Comparison of ENCODE assay signal across 16 mouse cellular contexts in the genomic region with DNA sequence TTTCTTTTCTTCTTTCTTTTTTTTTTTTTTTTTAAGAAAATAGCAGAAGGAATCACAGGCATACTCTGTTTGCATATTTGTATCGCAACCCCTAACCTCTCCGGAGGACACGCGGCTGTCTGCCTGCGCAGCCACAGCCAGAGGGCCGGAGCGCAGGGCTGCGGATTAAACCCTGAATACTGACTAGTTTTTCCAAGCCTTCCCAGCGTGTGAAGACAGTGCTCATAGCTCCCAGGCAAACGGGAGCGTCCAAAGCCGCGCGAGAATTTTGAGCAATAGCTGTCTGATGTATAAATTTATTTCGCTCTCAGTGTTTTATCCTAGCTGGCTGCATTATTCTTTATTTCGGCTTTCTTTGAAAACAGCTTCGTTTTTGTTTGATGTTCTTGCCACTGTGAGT. TPM values are rescaled to one million over a fixed set of nuclear protein-coding genes. Genes with fewer than 3 reads are reported as not detected.
A peak's percentile ranks its signal among the peaks of the same experiment; 100 is the strongest.
DNase-seq lines count a peak whose midpoint lies in the region; ATAC-seq lines count a peak whose summit lies in the region.
"Had no signal": no experiment of that assay in that cellular context is flagged by ENCODE, and none has a peak within 500 bp of the region (broad histone marks: within the 10 kb centered on the region; RNA-seq: fewer than 3 reads in every experiment).

No protein-coding gene starts in this region.

- peak; percentile 19 for DNase-seq in hindbrain, embryonic 11.5 days (ENCODE audit: low spot score)
- peak; percentile 21 for DNase-seq in neural tube, embryonic 11.5 days (ENCODE audit: low spot score)
- DNase-seq in neural tube, embryonic 10.5 days (ENCODE audit: extremely low spot score, low spot score) = no peak
- peak; percentile 91 for DNase-seq in midbrain, embryonic 11.5 days (ENCODE audit: low spot score, missing footprints)
- DNase-seq in gastrocnemius, postnatal 14 days = no peak
- DNase-seq in c-Kit-positive CD71-positive TER-119-positive erythroid progenitor cells, embryonic 14.5 days (ENCODE audit: low spot score) = no peak
- DNase-seq: cerebellum, adult 2 months; liver, postnatal 0 days; lung, postnatal 4 days; thymus, postnatal 36 days had no signal

- ATAC-seq in hindbrain, embryonic 11.5 days (ENCODE audit: low FRiP score) = no peak
- no peak for ATAC-seq in hindbrain, embryonic 16.5 days
- ATAC-seq in neural tube, embryonic 11.5 days (ENCODE audit: insufficient read depth, low FRiP score, low TSS enrichment) = no peak
- peak; percentile 68 for ATAC-seq in midbrain, embryonic 11.5 days (ENCODE audit: low FRiP score)
- ATAC-seq in CD4-positive, CD25-positive, alpha-beta regulatory T cell, adult 4 months = no peak
- ATAC-seq: liver, postnatal 0 days; Patski had no signal

- no peaks in the 10 kb centered on the region for H3K27me3 ChIP-seq in hindbrain, embryonic 11.5 days (ENCODE audit: control insufficient read depth, insufficient read depth, low read length)
- no peaks in the 10 kb centered on the region for H3K27me3 ChIP-seq in hindbrain, embryonic 16.5 days (replicated peaks; ENCODE audit: control insufficient read depth, insufficient read depth, low read length)
- no peaks in the 10 kb centered on the region for H3K27me3 ChIP-seq in neural tube, embryonic 11.5 days (ENCODE audit: control insufficient read depth, insufficient read depth, low read length)
- H3K27me3 ChIP-seq in midbrain, embryonic 11.5 days (ENCODE audit: control insufficient read depth, insufficient read depth, low read length) = no peaks in the 10 kb centered on the region
- H3K27me3 ChIP-seq: heart, embryonic 15.5 days; limb, embryonic 15.5 days had no signal

- H3K4me3 ChIP-seq in hindbrain, embryonic 11.5 days (ENCODE audit: low read depth, low read length) = no peak overlapping the region
- H3K4me3 ChIP-seq in hindbrain, embryonic 16.5 days (ENCODE audit: low read length) = no peak overlapping the region
- no peak overlapping the region for H3K4me3 ChIP-seq in neural tube, embryonic 11.5 days (ENCODE audit: low read depth, low read length)
- H3K4me3 ChIP-seq in midbrain, embryonic 11.5 days (ENCODE audit: low read depth, low read length) = no peak overlapping the region
- H3K4me3 ChIP-seq: heart, embryonic 15.5 days; limb, embryonic 15.5 days had no signal

- no peaks in the 10 kb centered on the region for H3K9me3 ChIP-seq in hindbrain, embryonic 11.5 days (ENCODE audit: control insufficient read depth, low read length)
- no peaks in the 10 kb centered on the region for H3K9me3 ChIP-seq in hindbrain, embryonic 16.5 days (ENCODE audit: control insufficient read depth, low read length)
- no peaks in the 10 kb centered on the region for H3K9me3 ChIP-seq in neural tube, embryonic 11.5 days (ENCODE audit: control insufficient read depth, low read length)
- no peaks in the 10 kb centered on the region for H3K9me3 ChIP-seq in midbrain, embryonic 11.5 days (ENCODE audit: control insufficient read depth, low read length)
- H3K9me3 ChIP-seq: heart, embryonic 15.5 days; limb, embryonic 15.5 days had no signal

- H3K27ac ChIP-seq in hindbrain, embryonic 11.5 days (ENCODE audit: low read depth, low read length) = no peak overlapping the region
- no peak overlapping the region for H3K27ac ChIP-seq in hindbrain, embryonic 16.5 days (ENCODE audit: low read depth, low read length)
- H3K27ac ChIP-seq in neural tube, embryonic 11.5 days (ENCODE audit: low read depth, low read length) = no peak overlapping the region
- H3K27ac ChIP-seq in midbrain, embryonic 11.5 days (ENCODE audit: low read depth, low read length) = no peak overlapping the region
- H3K27ac ChIP-seq: heart, embryonic 15.5 days; limb, embryonic 15.5 days; stomach, postnatal 0 days had no signal

- H3K4me2 ChIP-seq in hindbrain, embryonic 11.5 days (replicated peaks; ENCODE audit: low read depth, low read length) = no peak overlapping the region
- H3K4me2 ChIP-seq in hindbrain, embryonic 16.5 days (ENCODE audit: low read length) = no peak overlapping the region
- no peak overlapping the region for H3K4me2 ChIP-seq in neural tube, embryonic 11.5 days (ENCODE audit: low read depth)
- no peak overlapping the region for H3K4me2 ChIP-seq in midbrain, embryonic 11.5 days
- H3K4me2 ChIP-seq: heart, embryonic 15.5 days; limb, embryonic 15.5 days had no signal

- no peaks in the 10 kb centered on the region for H3K36me3 ChIP-seq in hindbrain, embryonic 11.5 days (ENCODE audit: control insufficient read depth, insufficient read depth, low read length)
- H3K36me3 ChIP-seq in hindbrain, embryonic 16.5 days (ENCODE audit: control insufficient read depth, insufficient read depth, low read length) = no peaks in the 10 kb centered on the region
- no peaks in the 10 kb centered on the region for H3K36me3 ChIP-seq in neural tube, embryonic 11.5 days (ENCODE audit: control insufficient read depth, insufficient read depth, low read length)
- no peaks in the 10 kb centered on the region for H3K36me3 ChIP-seq in midbrain, embryonic 11.5 days (ENCODE audit: control insufficient read depth, insufficient read depth, low read length)
- H3K36me3 ChIP-seq: heart, embryonic 15.5 days; limb, embryonic 15.5 days had no signal

- intact Hi-C loops in gastrocnemius, postnatal 14 days (cut with DNase I; ENCODE audit: low total_unique reads) = no loop called here

- WGBS in hindbrain, embryonic 11.5 days = 44% methylated on average over 17 of the region's 17 CpGs
- 39% methylated on average over 17 of the region's 17 CpGs for WGBS in hindbrain, embryonic 16.5 days
- 61% methylated on average over 17 of the region's 17 CpGs for WGBS in neural tube, embryonic 11.5 days
- 36% methylated on average over 17 of the region's 17 CpGs for WGBS in midbrain, embryonic 11.5 days

- H3K9ac ChIP-seq in hindbrain, embryonic 11.5 days (ENCODE audit: low read depth, low read length) = no peak overlapping the region
- H3K9ac ChIP-seq in hindbrain, embryonic 16.5 days (ENCODE audit: low read depth, low read length) = no peak overlapping the region
- no peak overlapping the region for H3K9ac ChIP-seq in neural tube, embryonic 11.5 days (ENCODE audit: low read length)
- no peak overlapping the region for H3K9ac ChIP-seq in midbrain, embryonic 11.5 days (ENCODE audit: low read length)
- H3K9ac ChIP-seq: heart, embryonic 15.5 days; limb, embryonic 15.5 days; liver, postnatal 0 days had no signal

- no peaks in the 10 kb centered on the region for H3K4me1 ChIP-seq in hindbrain, embryonic 11.5 days (replicated peaks; ENCODE audit: control insufficient read depth, insufficient read depth, low read length)
- H3K4me1 ChIP-seq in hindbrain, embryonic 16.5 days (ENCODE audit: control insufficient read depth, insufficient read depth, low read depth, low read length) = no peaks in the 10 kb centered on the region
- no peaks in the 10 kb centered on the region for H3K4me1 ChIP-seq in neural tube, embryonic 11.5 days (ENCODE audit: control insufficient read depth, insufficient read depth, low read length)
- H3K4me1 ChIP-seq in midbrain, embryonic 11.5 days (ENCODE audit: control insufficient read depth, insufficient read depth, low read length) = no peaks in the 10 kb centered on the region
- H3K4me1 ChIP-seq: heart, embryonic 15.5 days; limb, embryonic 15.5 days had no signal

RNA-seq across cellular contexts. Expression of a gene that starts 51.1 kb away (rescaled TPM):
- polyA plus RNA-seq in hindbrain, embryonic 11.5 days (2014; fragmentation: Nextera tagmentation; extraction: Ambion mirVana) = 67.8 and 68.1 TPM in 2 replicates
- 50.6 and 55.6 TPM in 2 replicates for polyA plus RNA-seq in hindbrain, embryonic 16.5 days (2015; fragmentation: Nextera tagmentation; extraction: Ambion mirVana)
- polyA plus RNA-seq in neural tube, embryonic 11.5 days (2014; fragmentation: Nextera tagmentation; extraction: Ambion mirVana) = 63.9 and 67.2 TPM in 2 replicates
- 76.2 and 77.5 TPM in 2 replicates for polyA plus RNA-seq in midbrain, embryonic 11.5 days (2014; fragmentation: Nextera tagmentation; extraction: Ambion mirVana)
- 10 to 100 TPM; 62.0 to 67.8 TPM for total RNA-seq in gastrocnemius, postnatal 14 days (2021)
- 10 to 100 TPM; 30.7 to 49.8 TPM for polyA plus RNA-seq in CD4-positive, CD25-positive, alpha-beta regulatory T cell, adult 4 months (2017; shearing (Covaris generic))

Comparison
In these comparisons a context has a peak if more than half of its experiments do, and no peak if none do; other contexts are left out.
1. DNase-seq: peak in hindbrain, embryonic 11.5 days (single experiment), neural tube, embryonic 11.5 days (single experiment) and midbrain, embryonic 11.5 days (single experiment); none in neural tube, embryonic 10.5 days (single experiment), gastrocnemius, postnatal 14 days (single experiment) and c-Kit-positive CD71-positive TER-119-positive erythroid progenitor cells, embryonic 14.5 days (single experiment).